Mouse (Mus musculus): Measurements from ENCODE around the gene Syt16.

Syt16 gene

GRCm38 (mm10) chr12:74216103-74216728 is 218.8 kb downstream of the Syt16 start:
- DNase-seq (ENCODE audit: low spot score in 2 of 2) = no peak

DNA sequence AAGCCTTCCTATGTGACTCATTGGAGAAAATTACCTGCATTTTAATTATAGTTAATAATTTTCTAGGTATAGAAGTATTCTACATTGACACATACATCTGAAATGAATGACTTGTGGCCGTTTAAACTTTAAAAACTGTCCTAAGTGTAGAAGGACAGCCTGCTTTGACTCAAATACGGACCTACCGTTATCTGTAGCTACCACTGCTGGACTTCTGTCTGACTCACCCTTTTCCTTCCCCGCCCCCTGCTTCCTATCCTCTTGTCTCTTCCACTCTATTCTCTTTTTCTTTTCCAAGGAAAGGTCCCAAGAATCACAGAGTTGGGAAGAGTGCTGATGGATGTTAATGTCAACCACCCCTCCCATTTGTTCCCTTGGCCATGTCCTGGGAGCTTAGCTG is 222.4 kb downstream of the Syt16 start:
- DNase-seq (ENCODE audit: low spot score in 2 of 2) = no peak

GRCm38 (mm10) chr12:74220651-74221050 is 223.2 kb downstream of the Syt16 start:
- DNase-seq (ENCODE audit: low spot score in 2 of 2) = no peak

GRCm38 (mm10) chr12:74230808-74231207 is 233.3 kb downstream of the Syt16 start:
- DNase-seq (ENCODE audit: low spot score in 2 of 2) = no peak

DNA sequence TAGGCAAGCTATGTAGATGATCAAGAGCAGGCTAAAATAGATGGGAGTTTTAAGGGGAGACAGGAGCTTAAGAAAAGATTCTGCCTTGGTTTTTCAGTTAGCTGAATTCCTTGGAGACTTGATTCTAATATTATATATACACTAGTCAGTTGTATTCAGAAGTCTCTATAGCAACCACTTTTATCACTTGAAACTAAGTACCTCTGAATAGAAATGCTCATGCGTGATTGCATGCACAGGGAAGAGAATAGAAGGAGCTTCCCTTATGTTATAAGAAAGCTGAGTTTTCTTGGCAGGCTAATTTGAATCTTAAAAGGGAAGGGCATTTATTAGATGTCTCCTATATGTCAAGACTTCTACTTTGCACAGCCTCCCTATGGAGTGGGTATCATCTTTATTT is 235.4 kb downstream of the Syt16 start:
- no peak for DNase-seq (ENCODE audit: low spot score in 2 of 2)

DNA sequence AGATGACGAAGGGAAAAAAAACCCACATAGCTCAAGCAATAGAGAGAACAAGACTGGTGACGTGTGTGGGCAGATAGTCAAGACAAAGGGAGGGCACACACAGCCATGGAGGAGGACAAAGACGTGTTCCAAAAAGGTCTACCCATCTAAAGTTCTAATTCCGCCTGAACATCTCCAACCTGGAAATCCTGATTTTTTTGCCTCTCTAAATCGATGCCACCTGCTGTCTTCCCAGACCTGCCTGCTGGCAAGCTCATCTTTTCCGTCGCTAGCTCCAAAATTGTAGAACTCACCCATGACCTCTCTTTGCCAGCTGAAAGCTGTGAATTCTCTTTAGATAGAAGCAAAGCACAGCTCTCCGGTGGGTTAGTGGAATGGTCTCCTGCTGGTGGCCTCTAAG is 238.7 kb downstream of the Syt16 start:
- no peak for DNase-seq (ENCODE audit: low spot score in 2 of 2)

GRCm38 (mm10) chr12:74238056-74238455 is 240.6 kb downstream of the Syt16 start:
- peak in 1 of 2 experiments; percentile 40 for DNase-seq (ENCODE audit: low spot score in 2 of 2)

- no peak for DNase-seq (ENCODE audit: low spot score in 2 of 2)
These were observed 241.3 kb downstream of the Syt16 start for GRCm38 (mm10) chr12:74238806-74239205.

DNA sequence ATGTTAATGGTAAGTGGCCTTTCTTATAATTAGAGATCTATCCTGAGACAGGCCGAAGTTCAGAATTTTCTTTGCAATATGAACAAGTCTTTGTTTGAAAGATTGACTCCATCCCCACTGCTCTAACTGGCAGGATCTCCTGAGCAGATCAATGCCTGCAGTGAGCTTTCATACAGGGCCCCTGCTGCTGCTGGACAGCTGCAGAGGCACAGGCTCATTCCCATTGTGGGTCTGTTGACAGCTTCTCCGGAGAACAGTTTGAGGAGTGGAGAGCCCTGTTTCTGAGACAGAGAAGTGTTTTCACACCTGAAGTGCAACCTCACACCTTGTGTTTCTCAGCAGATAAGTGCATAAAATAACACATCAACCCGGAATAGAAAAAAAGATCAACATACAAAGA is 267.4 kb downstream of the Syt16 start:
- no peak for DNase-seq (ENCODE audit: low spot score in 2 of 2)

- no peak for DNase-seq (ENCODE audit: low spot score in 2 of 2)
These were observed 269.6 kb downstream of the Syt16 start for GRCm38 (mm10) chr12:74267049-74267448.

DNA sequence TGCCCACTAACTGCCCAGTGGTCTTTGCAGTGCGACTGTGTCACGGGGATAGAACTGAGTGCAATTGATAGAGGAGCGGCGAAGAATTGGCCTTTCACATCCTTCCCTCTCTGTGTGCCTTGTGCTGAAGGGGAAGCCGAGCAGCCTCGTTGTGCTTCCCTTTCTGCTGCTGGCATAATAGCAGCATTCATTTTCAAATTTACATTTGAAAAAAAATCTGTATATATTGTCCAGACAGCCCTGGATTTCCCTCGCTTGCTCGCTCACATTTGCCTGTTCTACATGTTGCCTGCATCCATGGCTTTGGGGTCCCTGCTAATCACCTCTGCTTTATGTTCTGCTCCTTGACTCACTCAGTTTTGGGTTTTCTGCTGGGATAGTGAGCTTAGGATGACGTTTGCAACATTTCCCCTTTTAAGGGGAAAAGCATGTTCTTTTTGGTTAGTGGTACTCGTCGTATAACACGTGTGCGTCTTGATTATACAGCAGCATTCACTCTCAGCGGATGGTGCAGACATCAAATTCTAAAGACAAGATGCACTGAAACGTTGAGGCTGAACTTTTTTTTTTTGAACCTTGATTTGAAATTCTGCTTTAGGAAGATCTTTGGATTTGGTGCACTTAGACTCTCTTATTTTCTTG is 271.3 kb downstream of the Syt16 start:
- no peak for DNase-seq (ENCODE audit: low spot score in 2 of 2)

GRCm38 (mm10) chr12:74272545-74272944 is 275.1 kb downstream of the Syt16 start:
- no peak for DNase-seq (ENCODE audit: low spot score in 2 of 2)

DNA sequence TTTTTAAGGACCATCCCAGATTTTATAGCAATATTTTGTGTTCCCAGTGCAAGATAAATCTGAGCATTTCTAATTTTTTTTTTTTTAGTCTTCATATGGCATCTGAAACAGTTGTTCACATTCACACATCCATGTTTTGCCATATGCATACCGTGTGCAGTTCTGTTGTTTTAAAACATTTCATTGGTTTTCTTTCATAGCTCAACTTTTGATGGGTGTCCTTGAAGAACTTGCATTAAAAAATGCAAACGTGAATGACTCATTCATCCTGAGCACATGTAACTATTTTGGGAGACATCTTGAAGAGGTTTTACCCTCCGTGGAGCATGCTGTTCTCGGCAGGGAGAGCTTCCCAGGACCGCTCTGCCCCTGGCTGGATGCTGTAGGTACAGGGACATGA is 279.8 kb downstream of the Syt16 start:
- no peak for DNase-seq (ENCODE audit: low spot score in 2 of 2)

DNA sequence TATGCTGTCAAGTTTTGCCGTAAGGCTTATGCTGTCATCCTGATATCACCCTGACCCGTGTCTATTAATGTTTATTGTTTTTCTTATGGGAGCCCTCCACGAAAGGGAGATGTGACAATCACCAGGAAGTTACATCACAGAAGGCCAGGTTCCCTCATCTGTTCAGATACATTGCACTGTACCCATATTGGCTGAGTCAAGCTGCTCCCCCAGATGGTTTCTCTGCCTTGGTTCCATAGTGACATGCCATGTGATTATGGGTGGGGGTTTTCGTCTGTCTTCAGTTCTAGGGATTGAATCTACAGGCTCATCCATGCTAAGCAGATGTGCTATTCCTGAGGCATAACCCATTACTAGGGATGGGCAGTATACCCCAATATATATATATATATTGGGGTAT is 283.9 kb downstream of the Syt16 start:
- DNase-seq (ENCODE audit: low spot score in 2 of 2) = no peak

DNA sequence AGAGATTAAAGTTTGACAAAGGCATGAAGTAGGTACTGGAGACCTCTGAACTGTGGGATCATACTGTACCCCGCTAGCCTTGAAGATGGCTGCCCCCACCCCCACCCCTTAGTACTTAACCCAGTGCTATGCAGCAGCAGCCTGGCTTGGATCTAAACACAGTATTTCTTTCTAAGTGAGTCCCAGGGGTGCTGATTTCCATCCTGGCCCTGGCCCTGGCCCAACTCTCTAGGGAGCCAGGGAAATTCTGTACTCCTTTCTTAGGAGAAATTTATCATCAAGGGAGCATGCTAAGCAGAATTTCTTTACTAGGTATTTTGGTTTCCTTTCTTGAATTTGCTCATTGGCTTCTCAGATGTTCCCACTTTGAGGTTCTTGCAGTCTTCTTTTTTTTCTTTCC is 285.4 kb downstream of the Syt16 start:
- no peak for DNase-seq (ENCODE audit: low spot score in 2 of 2)

DNA sequence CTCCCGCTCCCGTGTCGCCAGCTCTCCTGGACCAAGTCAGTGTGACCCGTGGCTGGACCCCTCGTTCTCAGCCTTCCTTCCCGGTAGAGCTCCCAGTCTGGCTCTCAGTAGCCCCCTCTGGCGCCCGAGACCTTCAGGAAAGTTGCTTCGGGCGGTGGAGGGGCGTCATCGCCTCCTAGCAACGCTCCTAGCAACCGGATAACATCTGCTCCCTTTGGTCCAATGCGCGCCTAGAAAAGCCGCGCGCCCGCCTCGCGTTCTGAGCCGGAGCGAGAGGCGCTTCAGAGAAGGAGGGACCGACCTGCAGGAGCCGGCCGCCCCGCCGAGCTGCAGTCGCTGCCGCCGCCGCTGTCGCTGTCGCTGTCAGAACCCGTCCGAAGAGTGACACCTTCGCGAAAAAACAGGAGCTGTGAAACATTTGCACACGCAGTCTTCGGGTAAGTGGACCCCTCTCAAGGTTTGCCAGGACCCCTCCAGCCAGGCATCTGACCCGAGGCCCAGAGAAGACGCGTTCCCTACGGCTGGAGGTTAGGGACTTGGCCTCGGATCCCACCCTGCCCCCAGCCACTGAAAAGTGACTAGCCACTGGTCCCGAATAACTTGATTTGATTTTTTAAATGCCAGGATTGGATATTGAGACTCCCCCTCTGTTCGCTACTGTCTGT is 286.7 kb downstream of the Syt16 start:
- DNase-seq (ENCODE audit: low spot score in 2 of 2) = peak; percentile 88 to 95

DNA sequence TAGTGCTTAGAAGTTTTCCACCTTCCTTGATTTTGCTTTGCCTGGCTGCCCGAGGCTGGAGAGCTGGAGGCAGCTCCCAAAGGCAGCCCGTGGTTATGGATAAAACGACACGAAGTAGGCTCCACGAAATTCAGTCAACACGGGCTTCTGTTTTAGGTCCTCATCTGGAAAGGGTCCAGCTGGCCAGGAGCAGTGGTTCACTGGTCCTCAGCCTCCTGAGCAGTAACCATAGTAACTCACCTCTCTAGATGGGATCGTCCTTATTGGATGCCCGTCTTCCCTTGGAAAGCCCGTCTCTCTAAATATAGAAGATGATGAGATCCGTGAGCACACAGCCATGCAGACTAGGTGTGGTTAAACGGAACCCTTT is 287.2 kb downstream of the Syt16 start:
- peak in 1 of 2 experiments; percentile 45 for DNase-seq (ENCODE audit: low spot score in 2 of 2)

DNA sequence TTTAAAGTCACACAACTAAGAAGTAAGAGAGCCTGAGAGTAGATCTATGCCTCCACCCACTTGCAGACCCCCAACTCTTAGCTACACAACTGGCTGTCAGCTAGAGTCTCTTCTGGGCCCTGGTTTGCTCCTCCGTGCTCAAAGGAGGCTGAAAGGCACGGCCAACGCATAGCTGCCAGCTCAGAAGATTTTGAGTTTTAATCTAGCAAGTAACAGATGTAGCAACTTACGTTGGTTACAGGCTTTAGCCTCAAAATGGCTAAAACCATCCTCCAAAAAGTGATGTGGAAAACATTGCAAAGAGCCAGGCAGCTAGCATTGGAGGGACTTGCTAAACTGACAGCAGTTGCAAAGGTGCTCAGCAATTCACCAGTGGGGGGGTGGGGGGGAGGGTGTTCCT is 293.5 kb downstream of the Syt16 start:
- no peak for DNase-seq (ENCODE audit: low spot score in 2 of 2)

DNA sequence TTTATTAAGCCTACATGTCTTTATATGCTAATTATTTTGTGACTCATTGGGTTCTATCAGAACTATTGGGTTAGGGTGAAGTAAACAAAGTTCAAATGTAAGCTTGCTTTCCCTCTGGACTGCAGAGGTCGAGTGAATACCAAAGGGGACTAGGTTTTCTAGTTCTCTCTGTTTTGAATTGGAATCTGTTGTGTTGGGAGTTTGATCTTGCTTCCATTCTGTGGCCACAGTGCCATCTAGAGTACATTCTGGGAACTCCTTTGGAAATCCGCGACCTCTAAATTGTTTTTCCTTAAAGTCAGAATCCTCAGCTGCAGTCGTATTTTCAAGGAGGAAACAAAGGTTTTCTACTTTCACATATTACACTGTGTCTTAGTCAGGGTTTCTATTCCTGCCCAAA is 296.2 kb downstream of the Syt16 start:
- DNase-seq (ENCODE audit: low spot score in 2 of 2) = peak in 1 of 2 experiments; percentile 61

- DNase-seq (ENCODE audit: low spot score in 2 of 2) = no peak
These were observed 298.9 kb downstream of the Syt16 start for GRCm38 (mm10) chr12:74296374-74296773.

- DNase-seq (ENCODE audit: low spot score in 2 of 2) = no peak
These were observed 304.1 kb downstream of the Syt16 start for GRCm38 (mm10) chr12:74301559-74301958.

DNA sequence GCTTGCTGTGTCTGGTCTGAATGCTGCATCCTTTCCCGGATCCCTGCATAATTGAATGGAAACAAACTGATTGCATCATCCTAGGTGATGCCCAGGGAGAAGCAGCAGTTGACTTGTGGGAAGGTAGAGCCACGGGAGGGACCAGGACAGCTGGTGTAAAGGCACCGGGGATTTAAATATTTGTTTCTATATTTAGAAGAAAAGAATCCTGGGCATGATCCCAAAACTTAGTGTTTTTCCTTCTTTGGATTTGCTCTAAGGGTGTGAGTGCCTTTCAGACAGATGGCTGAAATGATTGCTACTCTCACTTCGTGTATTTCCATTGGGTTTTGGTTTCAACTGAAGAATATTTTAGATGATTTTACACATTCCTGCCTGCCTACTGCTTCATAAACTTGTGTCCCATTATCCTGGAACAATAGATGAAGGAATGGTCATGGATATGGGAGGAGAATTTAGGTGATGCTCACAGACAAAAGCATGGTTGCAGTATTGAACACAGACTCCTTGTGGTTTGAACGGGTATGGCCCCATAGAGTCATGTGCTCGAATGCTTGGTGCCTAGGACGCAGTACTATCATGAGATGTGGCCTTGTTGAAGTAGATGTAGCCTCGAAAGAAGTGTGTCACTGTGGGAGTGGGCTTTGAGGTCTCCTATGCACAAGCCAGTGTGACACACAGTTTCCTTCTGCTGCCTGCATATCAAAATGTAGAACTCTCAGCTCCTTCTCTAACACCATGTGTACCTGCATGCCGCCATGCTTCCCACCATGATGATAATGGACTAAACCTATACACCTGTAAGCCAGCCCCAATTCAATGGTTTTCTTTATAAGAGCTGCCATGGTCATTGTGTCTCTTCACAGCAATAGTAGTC is 306.2 kb downstream of the Syt16 start:
- no peak for DNase-seq (ENCODE audit: low spot score in 2 of 2)
